Mouse (Mus musculus) heart, embryonic 12.5 days (tissue): ENCODE results near the gene Tmie. TPM values are rescaled to one million over a fixed set of nuclear protein-coding genes. Genes with fewer than 3 reads are reported as not detected.

ENCODE experiments used
- ATAC-seq: fragments of 200-750 bp; cut with Nextera tagmentation; 2 replicates; pipeline ENCODE4 v1.8.0; 2017; ENCODE audit warnings: moderate TSS enrichment, moderate library complexity; ENCODE audit not compliant: insufficient number of reproducible peaks, low FRiP score
- H3K27ac ChIP-seq: fragments of 300-500 bp; sonication (generic); 2 replicates; pipeline ENCODE4 v1.5.1; 2016; ENCODE audit warnings: mild to moderate bottlenecking, moderate library complexity; ENCODE audit not compliant: poor library complexity, severe bottlenecking
- H3K27me3 ChIP-seq: fragments of 300-500 bp; sonication (generic); replicated peaks from 2 replicates; pipeline ENCODE4 v1.6.1; 2016; ENCODE audit warnings: mild to moderate bottlenecking, moderate library complexity
- H3K36me3 ChIP-seq: fragments of 300-500 bp; sonication (generic); 2 replicates; pipeline ENCODE4 v1.6.1; 2016; ENCODE audit warnings: mild to moderate bottlenecking, moderate library complexity
- H3K4me1 ChIP-seq: fragments of 300-500 bp; sonication (generic); replicated peaks from 2 replicates; pipeline ENCODE4 v1.6.1; 2016; ENCODE audit warnings: mild to moderate bottlenecking
- H3K4me2 ChIP-seq: fragments of 300-500 bp; sonication (generic); 2 replicates; pipeline ENCODE4 v1.6.1; 2016; ENCODE audit warnings: mild to moderate bottlenecking, moderate library complexity
- H3K4me3 ChIP-seq: fragments of 300-500 bp; sonication (generic); 2 replicates; pipeline ENCODE4 v1.5.1; 2016; ENCODE audit warnings: mild to moderate bottlenecking
- H3K9ac ChIP-seq: fragments of 300-500 bp; sonication (generic); 2 replicates; pipeline ENCODE4 v1.6.1; 2016; ENCODE audit warnings: mild to moderate bottlenecking, moderate library complexity
- H3K9me3 ChIP-seq: fragments of 300-500 bp; sonication (generic); replicated peaks from 2 replicates; pipeline ENCODE4 v1.6.1; 2016; ENCODE audit warnings: mild to moderate bottlenecking, moderate library complexity
- WGBS: fragments of 180-500 bp; shearing (Covaris S2); methylation state at CpG from one replicate; pipeline ENCODE4 v1.1.7; 2016; 5-methylcytosine and 5-hydroxymethylcytosine counted together
- polyA plus RNA-seq: library from polyadenylated mRNA; unstranded; fragments of >200 nt; fragmentation: Nextera tagmentation; extraction: Ambion mirVana; gene quantifications from 2 replicates; pipeline ENCODE4 v1.2.1, GENCODE M21; 2016

Gene Tmie
- polyA plus RNA-seq, 1 experiment from 2014 or later, result 0.65 TPM

- H3K27me3 ChIP-seq, result peaks cover 42% of the 10 kb centered on the region
- no peaks in the 10 kb centered on the region for H3K36me3 ChIP-seq
- 55% methylated on average over 9 of the region's 9 CpGs for WGBS
- H3K9ac ChIP-seq, result no peak overlapping the region
- H3K27ac ChIP-seq, result no peak overlapping the region
- ATAC-seq, result no peak
- peaks cover 16% of the 10 kb centered on the region for H3K4me1 ChIP-seq
- H3K9me3 ChIP-seq, result no peaks in the 10 kb centered on the region
- no peak overlapping the region for H3K4me3 ChIP-seq
- H3K4me2 ChIP-seq, result no peak overlapping the region
Measured at GRCm38 (mm10) chr9:110887388-110888303, 7.7 kb upstream of the Tmie start.

- peaks cover 66% of the 10 kb centered on the region for H3K27me3 ChIP-seq
- no peaks in the 10 kb centered on the region for H3K9me3 ChIP-seq
- no peaks in the 10 kb centered on the region for H3K36me3 ChIP-seq
- ATAC-seq, result no peak
- H3K4me3 ChIP-seq, result no peak overlapping the region
- no peak overlapping the region for H3K4me2 ChIP-seq
- H3K27ac ChIP-seq, result no peak overlapping the region
- 65% methylated on average over 7 of the region's 7 CpGs for WGBS
- H3K4me1 ChIP-seq, result peaks cover 26% of the 10 kb centered on the region
- no peak overlapping the region for H3K9ac ChIP-seq
Measured at GRCm38 (mm10) chr9:110881953-110882352, 2.0 kb upstream of the Tmie start.

GRCm38 (mm10) chr9:110880772-110881171 is 859 bp upstream of the Tmie start:
- peaks cover 26% of the 10 kb centered on the region for H3K4me1 ChIP-seq
- peak overlapping the region; percentile 72; the same call in 1 of the 2 replicates for H3K4me3 ChIP-seq
- H3K9ac ChIP-seq, result peak overlapping the region; percentile 67; the same call in 1 of the 2 replicates
- no peaks in the 10 kb centered on the region for H3K36me3 ChIP-seq
- no peaks in the 10 kb centered on the region for H3K9me3 ChIP-seq
- 72% methylated on average over 4 of the region's 4 CpGs for WGBS
- no peak overlapping the region for H3K27ac ChIP-seq
- ATAC-seq, result no peak
- H3K27me3 ChIP-seq, result peaks cover 65% of the 10 kb centered on the region
- peak overlapping the region; percentile 99 for H3K4me2 ChIP-seq

GRCm38 (mm10) chr9:110879191-110879920 is 557 bp downstream of the Tmie start, which contains the start of gene Als2cl:
TSS of gene Als2cl (plus strand) at chr9:110879870.
- no peak for ATAC-seq
- Histone ChIP-seq H3K4me2 (peak within 1 kb of the TSS; percentile 99), H3K9me3 (no peaks in the 10 kb centered on the region), H3K36me3 (no peaks in the 10 kb centered on the region), H3K27ac (no peak within 1 kb of the TSS), H3K4me3 (peak within 1 kb of the TSS; percentile 72), H3K4me1 (peaks cover 30% of the 10 kb centered on the region), H3K27me3 (peaks cover 63% of the 10 kb centered on the region), H3K9ac (peak within 1 kb of the TSS; percentile 67)
- 16% methylated on average over 12 of the region's 12 CpGs for WGBS

GRCm38 (mm10) chr9:110877888-110878287 is 2.0 kb downstream of the Tmie start:
- peaks cover 71% of the 10 kb centered on the region for H3K27me3 ChIP-seq
- no peaks in the 10 kb centered on the region for H3K9me3 ChIP-seq
- no peak overlapping the region for H3K4me3 ChIP-seq
- H3K4me2 ChIP-seq, result no peak overlapping the region
- H3K36me3 ChIP-seq, result no peaks in the 10 kb centered on the region
- no peak overlapping the region for H3K27ac ChIP-seq
- no peak overlapping the region for H3K9ac ChIP-seq
- ATAC-seq, result no peak
- WGBS, result 72% methylated on average over 5 of the region's 5 CpGs
- peaks cover 39% of the 10 kb centered on the region for H3K4me1 ChIP-seq

GRCm38 (mm10) chr9:110877353-110877752 is 2.6 kb downstream of the Tmie start:
- no peak overlapping the region for H3K9ac ChIP-seq
- WGBS, result 81% methylated on average over 1 of the region's 1 CpGs
- H3K27me3 ChIP-seq, result peaks cover 76% of the 10 kb centered on the region
- ATAC-seq, result no peak
- peaks cover 39% of the 10 kb centered on the region for H3K4me1 ChIP-seq
- H3K4me3 ChIP-seq, result no peak overlapping the region
- H3K36me3 ChIP-seq, result no peaks in the 10 kb centered on the region
- H3K9me3 ChIP-seq, result no peaks in the 10 kb centered on the region
- H3K4me2 ChIP-seq, result no peak overlapping the region
- no peak overlapping the region for H3K27ac ChIP-seq

- Histone ChIP-seq H3K27me3 (peaks cover 65% of the 10 kb centered on the region), H3K4me1 (peaks cover 34% of the 10 kb centered on the region), H3K4me2 (no peak overlapping the region), H3K36me3 (no peaks in the 10 kb centered on the region), H3K9me3 (no peaks in the 10 kb centered on the region), H3K27ac (no peak overlapping the region), H3K4me3 (no peak overlapping the region), H3K9ac (no peak overlapping the region)
- ATAC-seq, result no peak
- 27% methylated on average over 4 of the region's 6 CpGs for WGBS
Measured at GRCm38 (mm10) chr9:110875288-110875695, 4.6 kb downstream of the Tmie start.

GRCm38 (mm10) chr9:110874660-110875191 is 5.2 kb downstream of the Tmie start:
- Histone ChIP-seq H3K36me3 (no peaks in the 10 kb centered on the region), H3K4me1 (peaks cover 32% of the 10 kb centered on the region), H3K9me3 (no peaks in the 10 kb centered on the region), H3K27ac (no peak overlapping the region), H3K27me3 (peaks cover 59% of the 10 kb centered on the region), H3K4me3 (no peak overlapping the region), H3K4me2 (no peak overlapping the region), H3K9ac (no peak overlapping the region)
- no peak for ATAC-seq
- 20% methylated on average over 3 of the region's 3 CpGs for WGBS

GRCm38 (mm10) chr9:110873681-110874659 is 5.9 kb downstream of the Tmie start:
- H3K9ac ChIP-seq, result peak overlapping the region; percentile 36
- no peaks in the 10 kb centered on the region for H3K36me3 ChIP-seq
- ATAC-seq, result 0 out of 2 replicates have a peak, but pooled peaks have one; percentile 30
- H3K27me3 ChIP-seq, result peaks cover 54% of the 10 kb centered on the region
- peak overlapping the region; percentile 64 for H3K4me2 ChIP-seq
- WGBS, result 10% methylated on average over 40 of the region's 40 CpGs
- peak overlapping the region; percentile 24 for H3K4me3 ChIP-seq
- no peak overlapping the region for H3K27ac ChIP-seq
- peaks cover 24% of the 10 kb centered on the region for H3K4me1 ChIP-seq
- no peaks in the 10 kb centered on the region for H3K9me3 ChIP-seq

GRCm38 (mm10) chr9:110871030-110871429 is 8.9 kb downstream of the Tmie start:
- Histone ChIP-seq H3K4me3 (no peak overlapping the region), H3K4me2 (no peak overlapping the region), H3K27ac (no peak overlapping the region), H3K9ac (no peak overlapping the region), H3K4me1 (peaks cover 17% of the 10 kb centered on the region; the same call in 1 of the 2 replicates), H3K36me3 (no peaks in the 10 kb centered on the region), H3K27me3 (peaks cover 41% of the 10 kb centered on the region), H3K9me3 (no peaks in the 10 kb centered on the region)
- ATAC-seq, result peak; percentile 27; the same call in 1 of the 2 replicates
- WGBS, result 20% methylated on average over 7 of the region's 7 CpGs
